In genomic region chr11:102771916-102772714, GRCm38 (mm10) we compare ENCODE assay signal across 21 mouse cellular contexts. TPM values are rescaled to one million over a fixed set of nuclear protein-coding genes. Genes with fewer than 3 reads are reported as not detected.
DNase-seq lines count a peak whose midpoint lies in the region; ATAC-seq lines count a peak whose summit lies in the region.
"Had no signal": no experiment of that assay in that cellular context is flagged by ENCODE, and none has a peak within 500 bp of the region (broad histone marks: within the 10 kb centered on the region; RNA-seq: fewer than 3 reads in every experiment).

No protein-coding gene starts in this region.

- peaks cover 55% of the 10 kb centered on the region for H3K4me1 ChIP-seq in neural tube, embryonic 12.5 days
- peaks cover 53% of the 10 kb centered on the region for H3K4me1 ChIP-seq in limb, embryonic 12.5 days (replicated peaks)
- H3K4me1 ChIP-seq in neural tube, embryonic 13.5 days (replicated peaks): peaks cover 66% of the 10 kb centered on the region

- H3K27ac ChIP-seq in neural tube, embryonic 12.5 days: no peak overlapping the region
- H3K27ac ChIP-seq in limb, embryonic 12.5 days: no peak overlapping the region
- H3K27ac ChIP-seq in neural tube, embryonic 13.5 days (replicated peaks): no peak overlapping the region; the same call in 1 of the 2 replicates
- H3K27ac ChIP-seq: liver, embryonic 15.5 days had no signal

- 37% methylated on average over 16 of the region's 16 CpGs for WGBS in neural tube, embryonic 12.5 days
- 32% methylated on average over 16 of the region's 16 CpGs for WGBS in limb, embryonic 12.5 days
- WGBS in neural tube, embryonic 13.5 days: 30% methylated on average over 16 of the region's 16 CpGs

- H3K4me3 ChIP-seq in neural tube, embryonic 12.5 days: no peak overlapping the region
- H3K4me3 ChIP-seq in limb, embryonic 12.5 days (replicated peaks): no peak overlapping the region
- no peak overlapping the region for H3K4me3 ChIP-seq in neural tube, embryonic 13.5 days
- H3K4me3 ChIP-seq: liver, embryonic 15.5 days had no signal

- H3K9ac ChIP-seq in neural tube, embryonic 12.5 days: no peak overlapping the region; the same call in 1 of the 2 replicates
- peak overlapping the region; percentile 14; the same call in 1 of the 2 replicates for H3K9ac ChIP-seq in limb, embryonic 12.5 days (replicated peaks)
- 0 out of 2 replicates have a peak overlapping the region, but pooled peaks have one; percentile 31 for H3K9ac ChIP-seq in neural tube, embryonic 13.5 days
- H3K9ac ChIP-seq: liver, embryonic 15.5 days had no signal

- peak overlapping the region; percentile 32 for H3K4me2 ChIP-seq in neural tube, embryonic 12.5 days (replicated peaks)
- 0 out of 2 replicates have a peak overlapping the region, but pooled peaks have one; percentile 10 for H3K4me2 ChIP-seq in limb, embryonic 12.5 days
- H3K4me2 ChIP-seq in neural tube, embryonic 13.5 days: no peak overlapping the region
- H3K4me2 ChIP-seq: heart, embryonic 11.5 days; liver, embryonic 15.5 days had no signal

- intact Hi-C loops in left cerebral cortex, postnatal 25 days (cut with DNase I): loop anchor here (5.0 kb wide), 1 partner anchor 35 kb away; no protein-coding TSS in a partner anchor

- ATAC-seq in neural tube, embryonic 12.5 days (ENCODE audit: low FRiP score, low read depth): no peak
- no peak for ATAC-seq in limb, embryonic 12.5 days (ENCODE audit: insufficient number of reproducible peaks, insufficient read depth, low FRiP score, low TSS enrichment, low read depth)
- no peak for ATAC-seq in neural tube, embryonic 13.5 days (ENCODE audit: low read depth)
- ATAC-seq in granulocyte monocyte progenitor cell, adult 5-6 weeks (replicated peaks; ENCODE audit: poor library complexity, severe bottlenecking): no peak
- ATAC-seq: forebrain, embryonic 16.5 days; Patski had no signal

- DNase-seq in cerebellum, adult 11-12 months: peak; percentile 66
- DNase-seq in cerebellum, postnatal 14 days: no peak
- DNase-seq in neural tube, embryonic 10.5 days (ENCODE audit: extremely low spot score, low spot score): no peak
- DNase-seq in left cerebral cortex, postnatal 25 days (ENCODE audit: low spot score in 2 of 2): no peak
- DNase-seq: gastrocnemius, postnatal 10 days; kidney, adult 9 months; layer of hippocampus, adult 9-11 months; lung, postnatal 36 days; right cerebral cortex, postnatal 25 days; thymus, postnatal 14 days had no signal

- H3K27me3 ChIP-seq in neural tube, embryonic 12.5 days (replicated peaks): no peaks in the 10 kb centered on the region; the same call in 1 of the 2 replicates
- H3K27me3 ChIP-seq in limb, embryonic 12.5 days: 0 out of 2 replicates have a peak, but pooled peaks cover 5% of the 10 kb centered on the region
- no peaks in the 10 kb centered on the region for H3K27me3 ChIP-seq in neural tube, embryonic 13.5 days
- H3K27me3 ChIP-seq: Patski had no signal

- peaks cover 10% of the 10 kb centered on the region for H3K36me3 ChIP-seq in neural tube, embryonic 12.5 days
- peaks cover 14% of the 10 kb centered on the region for H3K36me3 ChIP-seq in limb, embryonic 12.5 days
- peaks cover 14% of the 10 kb centered on the region for H3K36me3 ChIP-seq in neural tube, embryonic 13.5 days
- H3K36me3 ChIP-seq: liver, embryonic 15.5 days had no signal

- no peaks in the 10 kb centered on the region for H3K9me3 ChIP-seq in neural tube, embryonic 12.5 days
- H3K9me3 ChIP-seq in limb, embryonic 12.5 days: no peaks in the 10 kb centered on the region
- no peaks in the 10 kb centered on the region for H3K9me3 ChIP-seq in neural tube, embryonic 13.5 days
- H3K9me3 ChIP-seq: liver, embryonic 15.5 days had no signal

RNA-seq across cellular contexts. Expression of gene Adam11, which starts 10.9 kb away (rescaled TPM):
- polyA plus RNA-seq in neural tube, embryonic 12.5 days (2016; fragmentation: Nextera tagmentation; extraction: Ambion mirVana): 33.2 and 41.6 TPM in 2 replicates
- 20.9 and 22.2 TPM in 2 replicates for polyA plus RNA-seq in limb, embryonic 12.5 days (2016; fragmentation: Nextera tagmentation; extraction: Ambion mirVana)
- polyA plus RNA-seq in neural tube, embryonic 13.5 days (2015; fragmentation: Nextera tagmentation; extraction: Ambion mirVana): 40.1 and 47.0 TPM in 2 replicates
- total RNA-seq in left cerebral cortex, postnatal 25 days (2021): 100 to 1,000 TPM; 118 to 139 TPM
- total RNA-seq in granulocyte monocyte progenitor cell, adult 5-6 weeks (2014; fragmentation: Nextera tagmentation): 9.4 TPM in 1 of 2 replicates, not detected in the other
- 0.17 TPM in 1 of 2 replicates, not detected in the other for total RNA-seq in granulocyte monocyte progenitor cell, adult 5-6 weeks (2017)

RNA-seq across cellular contexts. Expression of gene Gjc1, which starts 47.4 kb away (rescaled TPM):
- 83.3 and 84.9 TPM in 2 replicates for polyA plus RNA-seq in neural tube, embryonic 12.5 days (2016; fragmentation: Nextera tagmentation; extraction: Ambion mirVana)
- polyA plus RNA-seq in limb, embryonic 12.5 days (2016; fragmentation: Nextera tagmentation; extraction: Ambion mirVana): 117 and 118 TPM in 2 replicates
- polyA plus RNA-seq in neural tube, embryonic 13.5 days (2015; fragmentation: Nextera tagmentation; extraction: Ambion mirVana): 38.2 and 40.5 TPM in 2 replicates
- total RNA-seq in left cerebral cortex, postnatal 25 days (2021): 1 to 10 TPM; 7.3 to 8.0 TPM
- not detected in 2 replicates for total RNA-seq in granulocyte monocyte progenitor cell, adult 5-6 weeks (2014; fragmentation: Nextera tagmentation)
- total RNA-seq in granulocyte monocyte progenitor cell, adult 5-6 weeks (2017): not detected in 2 replicates
- total RNA-seq: common myeloid progenitor, adult 5-6 weeks; hematopoietic stem cell, adult 5-6 weeks; monocyte, adult 5-6 weeks had no signal
